ENCODE assay signal across 10 mouse cellular contexts in the genomic region with DNA sequence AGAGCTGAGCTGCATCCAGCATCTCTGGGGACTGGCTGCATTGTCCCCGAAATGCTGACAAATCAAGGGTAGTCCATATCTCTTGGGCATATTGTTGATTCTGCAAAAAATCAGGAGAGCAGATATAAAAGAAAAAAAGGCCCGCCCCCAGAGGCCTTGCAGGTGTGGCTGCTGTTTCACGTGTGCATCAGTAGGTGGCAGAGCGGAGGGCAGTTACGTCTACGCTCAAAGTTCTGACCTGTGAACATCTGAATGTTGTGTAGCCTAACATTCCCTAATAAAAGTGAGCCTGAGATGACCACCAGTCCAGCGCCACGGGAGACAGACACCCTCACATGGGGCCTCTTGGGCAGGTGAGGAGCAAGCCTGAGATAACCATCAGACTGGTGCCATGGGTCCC. TPM values are rescaled to one million over a fixed set of nuclear protein-coding genes. Genes with fewer than 3 reads are reported as not detected.
DNase-seq lines count a peak whose midpoint lies in the region; ATAC-seq and TF ChIP-seq lines count a peak whose summit lies in the region.
"Had no signal": no experiment of that assay in that cellular context is flagged by ENCODE, and none has a peak within 500 bp of the region (broad histone marks: within the 10 kb centered on the region; RNA-seq: fewer than 3 reads in every experiment).

No protein-coding gene starts in this region.

- no peaks in the 10 kb centered on the region for H3K27me3 ChIP-seq in splenic B cell, adult 2 months (ENCODE audit: control insufficient read depth, insufficient read depth, low read length, poor library complexity, severe bottlenecking)

- H3K36me3 ChIP-seq in splenic B cell, adult 2 months (ENCODE audit: control insufficient read depth, insufficient read depth, low read length, poor library complexity, severe bottlenecking): peaks cover 5% of the 10 kb centered on the region

- WGBS in lung, adult 2 months: 47% methylated on average over 8 of the region's 8 CpGs

- H3K4me3 ChIP-seq in lung, adult 2 months (replicated peaks; ENCODE audit: extremely low read depth, low read depth, low read length): no peak overlapping the region
- H3K4me3 ChIP-seq: neural tube, embryonic 12.5 days had no signal

- no peaks in the 10 kb centered on the region for H3K4me1 ChIP-seq in lung, adult 2 months (ENCODE audit: control insufficient read depth, insufficient read depth, low read length)

- peak; percentile 42; the same call in 1 of the 2 replicates for TF ChIP-seq CTCF in lung, adult 2 months (IDR thresholded peaks at IDR 0.05; ENCODE audit: insufficient read depth, low read length)

- no peak for TF ChIP-seq POLR2A in lung, adult 2 months (IDR thresholded peaks at IDR 0.05; ENCODE audit: borderline replicate concordance, extremely low read depth, low read depth, low read length)

- peak; percentile 39 for DNase-seq in embryo, embryonic 10 days (ENCODE audit: low spot score)
- DNase-seq in embryo, embryonic 9.5 days (ENCODE audit: extremely low spot score): no peak
- no peak for DNase-seq in lung, adult 2 months
- no peak for DNase-seq in lung, postnatal 4 days
- DNase-seq in NIH3T3 (ENCODE audit: low read depth): peak; percentile 28
- DNase-seq in splenic B cell, adult 2 months (ENCODE audit: low read depth, low spot score): peak; percentile 43
- DNase-seq: adrenal gland, postnatal 36 days had no signal

- ATAC-seq in activated CD4-positive, CD25-positive, alpha-beta regulatory T cell, adult 4 months: no peak
- ATAC-seq in megakaryocyte-erythroid progenitor cell, adult 5-6 weeks (replicated peaks; ENCODE audit: low FRiP score, low TSS enrichment, poor library complexity, severe bottlenecking): no peak

RNA-seq across cellular contexts. Expression of a gene that starts 21.3 kb away (rescaled TPM):
- polyA plus RNA-seq in lung, adult 2 months (2012; rRNA removed): 5.4 and 7.4 TPM in 2 replicates
- polyA plus RNA-seq in activated CD4-positive, CD25-positive, alpha-beta regulatory T cell, adult 4 months (2017; shearing (Covaris generic)): 1 to 10 TPM; 2.5 to 3.5 TPM
- total RNA-seq in megakaryocyte-erythroid progenitor cell, adult 5-6 weeks (2014; fragmentation: Nextera tagmentation): 0.92 and 1.0 TPM in 2 replicates
- total RNA-seq in megakaryocyte-erythroid progenitor cell, adult 5-6 weeks (2017): 1.4 and 2.1 TPM in 2 replicates

RNA-seq across cellular contexts. Expression of a gene that starts 21.4 kb away (rescaled TPM):
- polyA plus RNA-seq in lung, adult 2 months (2012; rRNA removed): 2.5 and 3.3 TPM in 2 replicates
- polyA plus RNA-seq in activated CD4-positive, CD25-positive, alpha-beta regulatory T cell, adult 4 months (2017; shearing (Covaris generic)): under 1 TPM in 1 of 2 experiments, not detected in 1; 0.26 TPM
- total RNA-seq in megakaryocyte-erythroid progenitor cell, adult 5-6 weeks (2014; fragmentation: Nextera tagmentation): not detected in 2 replicates
- total RNA-seq in megakaryocyte-erythroid progenitor cell, adult 5-6 weeks (2017): not detected in 2 replicates

Comparison
In these comparisons a context has a peak if more than half of its experiments do, and no peak if none do; other contexts are left out.
1. DNase-seq: peak in embryo, embryonic 10 days (single experiment), NIH3T3 (single experiment) and splenic B cell, adult 2 months (single experiment); none in embryo, embryonic 9.5 days (single experiment), lung, adult 2 months (single experiment) and lung, postnatal 4 days (0 of 2).